Mouse (Mus musculus): ENCODE measurements around the gene Lrrc3. TPM values are rescaled to one million over a fixed set of nuclear protein-coding genes. Genes with fewer than 3 reads are reported as not detected.
"Not testable (repeated sequence)": the region's sequence is repeated elsewhere in the genome, so short reads cannot be mapped to it uniquely, and the experiment has no call there.

Gene Lrrc3
- 0.77 and 0.93 TPM in 2 replicates for polyA plus RNA-seq (2012; rRNA removed)

DNA sequence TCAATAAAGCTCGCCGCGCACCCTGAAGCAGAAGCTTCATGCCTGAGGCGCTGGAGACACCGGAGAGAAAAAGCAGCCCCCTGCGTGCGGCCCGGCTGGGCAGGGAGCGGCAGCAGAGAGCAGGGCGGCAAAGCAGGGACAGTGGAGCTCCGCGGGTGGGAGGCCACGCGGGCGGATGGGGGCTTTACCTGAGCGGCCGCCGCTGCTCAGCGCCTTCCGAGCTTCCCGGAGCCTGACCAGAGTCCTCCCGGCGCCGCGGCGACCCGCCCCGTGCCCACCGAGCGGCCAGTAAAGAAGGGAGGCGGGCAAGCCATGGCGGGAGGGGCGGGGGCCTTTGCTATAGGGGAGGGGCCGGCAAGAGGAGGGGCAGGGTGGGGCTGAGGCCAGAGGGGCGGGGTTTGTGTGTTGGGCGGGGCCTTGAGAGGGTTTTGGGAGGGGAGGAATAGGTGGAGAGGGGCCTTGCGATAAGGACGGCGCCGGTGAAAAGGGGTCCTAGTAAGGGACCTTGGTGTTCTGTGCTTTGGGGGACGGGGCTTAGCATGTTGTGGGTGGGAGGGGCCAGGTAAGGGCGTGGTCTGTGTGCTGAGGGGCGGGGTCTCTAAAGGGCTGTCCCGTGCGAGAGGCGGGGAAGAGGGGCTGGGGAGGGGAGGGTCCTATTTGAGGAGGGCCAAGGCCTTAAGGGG, at the start of gene Lrrc3:
Gene Lrrc3 (minus strand): TSS at position 326 of the 683 bp plus-strand sequence.
- under 1% methylated on average over 44 of the region's 46 CpGs for WGBS
- peak; percentile 37 for DNase-seq
- H3K4me3 ChIP-seq (replicated peaks; ENCODE audit: extremely low read depth, low read depth, low read length): peak within 1 kb of the TSS; percentile 57
- TF ChIP-seq POLR2A (IDR thresholded peaks at IDR 0.05; ENCODE audit: borderline replicate concordance, extremely low read depth, low read depth, low read length) (no peak), CTCF (IDR thresholded peaks at IDR 0.05; ENCODE audit: insufficient read depth, low read length) (no peak)
- H3K4me1 ChIP-seq (ENCODE audit: control insufficient read depth, insufficient read depth, low read length): peaks cover 7% of the 10 kb centered on the region

DNA sequence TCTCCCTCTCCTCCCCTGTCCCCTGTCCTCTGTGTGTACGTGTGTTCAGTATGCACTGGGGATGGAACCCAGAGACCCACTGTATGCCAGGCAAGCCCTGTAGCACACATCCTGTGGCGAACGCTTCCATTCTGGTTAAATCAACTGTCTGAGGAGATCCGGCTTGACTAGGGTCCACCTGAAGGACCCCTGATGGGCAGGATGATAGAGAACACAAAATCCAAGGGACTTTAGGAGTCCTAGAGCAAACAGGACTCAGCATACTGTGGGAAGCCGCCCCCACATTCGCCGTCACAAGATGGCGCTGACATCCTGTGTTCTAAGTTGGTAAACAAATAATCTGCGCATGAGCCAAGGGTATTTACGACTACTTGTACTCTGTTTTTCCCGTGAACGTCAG, 48.1 kb upstream of the Lrrc3 start:
- not testable (repeated sequence) for H3K4me1 ChIP-seq (ENCODE audit: control insufficient read depth, insufficient read depth, low read length); DNase-seq; H3K4me3 ChIP-seq (replicated peaks; ENCODE audit: extremely low read depth, low read depth, low read length)
- WGBS: 90% methylated on average over 10 of the region's 12 CpGs

- Histone ChIP-seq H3K4me3 (replicated peaks; ENCODE audit: extremely low read depth, low read depth, low read length) (no peak overlapping the region), H3K4me1 (ENCODE audit: control insufficient read depth, insufficient read depth, low read length) (no peaks in the 10 kb centered on the region)
- TF ChIP-seq POLR2A (IDR thresholded peaks at IDR 0.05; ENCODE audit: borderline replicate concordance, extremely low read depth, low read depth, low read length): no peak
- TF ChIP-seq CTCF (IDR thresholded peaks at IDR 0.05; ENCODE audit: insufficient read depth, low read length): no peak
- DNase-seq: no peak
- WGBS: 65% methylated on average over 2 of the region's 2 CpGs
Observed at GRCm38 (mm10) chr10:77939685-77940084, 37.3 kb upstream of the Lrrc3 start.

DNA sequence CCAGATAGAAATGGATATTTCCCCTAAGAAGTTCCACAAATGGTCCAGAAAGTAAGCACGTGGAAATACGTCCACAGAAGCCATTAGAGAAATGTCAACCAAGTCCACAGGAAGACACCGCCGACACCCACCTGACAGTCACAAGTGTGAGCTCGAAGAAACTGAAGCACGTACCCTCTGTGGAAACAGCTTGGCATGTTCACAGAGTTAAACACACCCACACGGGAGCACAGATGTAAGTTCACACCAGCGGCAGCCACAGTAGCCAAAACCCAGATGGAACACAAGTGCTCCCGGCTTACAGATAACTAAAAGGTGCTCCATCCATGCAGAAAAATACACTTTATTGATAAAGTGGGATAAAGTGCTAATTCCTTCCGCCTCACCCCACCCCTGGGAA, 25.0 kb upstream of the Lrrc3 start:
- no peak for DNase-seq
- Histone ChIP-seq H3K4me1 (ENCODE audit: control insufficient read depth, insufficient read depth, low read length) (no peaks in the 10 kb centered on the region), H3K4me3 (replicated peaks; ENCODE audit: extremely low read depth, low read depth, low read length) (no peak overlapping the region)
- TF ChIP-seq CTCF (IDR thresholded peaks at IDR 0.05; ENCODE audit: insufficient read depth, low read length): no peak
- no peak for TF ChIP-seq POLR2A (IDR thresholded peaks at IDR 0.05; ENCODE audit: borderline replicate concordance, extremely low read depth, low read depth, low read length)
- whole genome bisulfite sequencing: 61% methylated on average over 10 of the region's 10 CpGs

DNA sequence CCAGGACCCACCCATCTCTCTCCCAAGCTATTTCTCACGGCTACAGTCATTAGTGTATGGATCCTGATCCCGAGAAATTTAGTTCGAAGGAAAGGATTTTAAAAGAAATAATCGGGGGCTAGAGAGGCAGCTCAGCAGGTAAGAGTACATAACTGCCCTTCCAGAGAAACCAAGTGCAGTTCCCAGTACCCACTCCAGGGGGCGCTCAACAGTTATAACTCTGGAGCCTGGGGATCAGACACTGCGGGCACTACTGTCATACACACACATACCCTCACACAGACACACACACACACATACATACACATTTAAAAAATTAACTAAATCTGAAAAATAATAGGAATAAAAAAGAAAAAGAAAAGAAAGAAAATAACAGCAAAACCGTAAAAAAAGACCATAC, 23.8 kb upstream of the Lrrc3 start:
- H3K4me1 ChIP-seq (ENCODE audit: control insufficient read depth, insufficient read depth, low read length): no peaks in the 10 kb centered on the region
- WGBS: 30% methylated on average over 7 of the region's 7 CpGs
- TF ChIP-seq POLR2A (IDR thresholded peaks at IDR 0.05; ENCODE audit: borderline replicate concordance, extremely low read depth, low read depth, low read length): no peak
- peak; percentile 51 for TF ChIP-seq CTCF (IDR thresholded peaks at IDR 0.05; ENCODE audit: insufficient read depth, low read length)
- peak; percentile 53 for DNase-seq
- no peak overlapping the region for H3K4me3 ChIP-seq (replicated peaks; ENCODE audit: extremely low read depth, low read depth, low read length)

- no peak for DNase-seq
- Histone ChIP-seq H3K4me1 (ENCODE audit: control insufficient read depth, insufficient read depth, low read length) (no peaks in the 10 kb centered on the region), H3K4me3 (replicated peaks; ENCODE audit: extremely low read depth, low read depth, low read length) (no peak overlapping the region)
- TF ChIP-seq POLR2A (IDR thresholded peaks at IDR 0.05; ENCODE audit: borderline replicate concordance, extremely low read depth, low read depth, low read length): no peak
- TF ChIP-seq CTCF (IDR thresholded peaks at IDR 0.05; ENCODE audit: insufficient read depth, low read length): no peak
- 53% methylated on average over 4 of the region's 4 CpGs for WGBS
Observed at GRCm38 (mm10) chr10:77922681-77923080, 20.3 kb upstream of the Lrrc3 start.

DNA sequence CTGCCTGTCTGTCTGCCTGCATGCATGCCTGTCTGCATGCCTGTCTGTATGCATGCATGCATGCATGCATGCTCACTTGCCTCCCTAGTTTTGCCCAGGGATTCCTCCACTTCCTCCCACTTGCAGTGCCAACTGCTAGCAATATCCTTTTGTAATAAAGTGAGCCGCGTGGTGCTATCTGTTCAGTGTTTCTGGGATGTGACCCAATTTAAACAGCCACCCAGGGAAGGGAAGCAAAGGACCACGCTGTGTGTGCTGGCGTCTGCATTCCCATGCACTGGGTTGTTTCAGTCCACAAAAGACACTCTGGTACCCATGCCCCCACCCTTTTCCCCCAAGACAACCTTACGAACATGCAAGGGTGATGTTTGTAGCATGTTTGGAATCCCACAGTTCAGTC, 18.7 kb upstream of the Lrrc3 start:
- H3K4me1 ChIP-seq (ENCODE audit: control insufficient read depth, insufficient read depth, low read length): no peaks in the 10 kb centered on the region
- no peak overlapping the region for H3K4me3 ChIP-seq (replicated peaks; ENCODE audit: extremely low read depth, low read depth, low read length)
- TF ChIP-seq POLR2A (IDR thresholded peaks at IDR 0.05; ENCODE audit: borderline replicate concordance, extremely low read depth, low read depth, low read length) (no peak), CTCF (IDR thresholded peaks at IDR 0.05; ENCODE audit: insufficient read depth, low read length) (no peak)
- DNase-seq: no peak
- WGBS: 49% methylated on average over 5 of the region's 5 CpGs

DNA sequence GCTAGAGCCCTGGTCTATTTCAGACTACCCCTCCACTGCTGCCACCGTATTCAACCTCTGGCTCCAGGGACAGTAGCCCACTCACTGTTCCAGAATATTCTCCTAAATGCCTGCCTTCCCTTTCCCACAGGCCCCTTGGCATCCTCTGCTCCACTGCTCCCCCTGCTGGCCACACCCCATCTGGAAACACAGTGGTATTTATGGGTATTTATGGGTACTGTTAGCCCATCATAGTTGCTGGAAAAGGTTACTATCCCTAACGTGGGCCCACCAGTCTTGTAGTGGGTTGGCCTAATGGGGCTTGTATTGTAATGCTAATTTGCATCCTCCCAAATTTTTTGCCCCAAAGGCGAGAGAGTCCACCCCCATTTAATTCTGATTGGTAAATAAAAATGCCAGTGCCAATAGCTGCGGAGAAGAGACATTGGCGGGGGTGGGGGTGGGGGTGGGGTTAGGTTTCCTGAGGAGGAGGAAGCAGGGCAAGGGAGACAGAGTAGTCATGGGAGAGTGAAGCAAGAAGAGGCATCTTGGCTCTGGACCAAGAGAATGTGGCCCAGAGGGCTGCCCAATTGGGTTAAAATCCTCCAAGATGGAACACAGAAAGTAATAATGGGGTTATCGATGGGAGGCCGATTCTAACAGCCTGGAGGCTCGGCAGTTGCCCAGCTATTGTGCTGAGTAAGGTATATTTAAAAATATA, 14.4 kb upstream of the Lrrc3 start:
- 60% methylated on average over 8 of the region's 8 CpGs for WGBS
- H3K4me1 ChIP-seq (ENCODE audit: control insufficient read depth, insufficient read depth, low read length): no peaks in the 10 kb centered on the region
- TF ChIP-seq POLR2A (IDR thresholded peaks at IDR 0.05; ENCODE audit: borderline replicate concordance, extremely low read depth, low read depth, low read length) (no peak), CTCF (IDR thresholded peaks at IDR 0.05; ENCODE audit: insufficient read depth, low read length) (peak; percentile 80)
- peak; percentile 73 for DNase-seq
- no peak overlapping the region for H3K4me3 ChIP-seq (replicated peaks; ENCODE audit: extremely low read depth, low read depth, low read length)

GRCm38 (mm10) chr10:77913292-77913691, 11.0 kb upstream of the Lrrc3 start:
- no peak overlapping the region for H3K4me3 ChIP-seq (replicated peaks; ENCODE audit: extremely low read depth, low read depth, low read length)
- 69% methylated on average over 4 of the region's 4 CpGs for WGBS
- DNase-seq: no peak
- no peaks in the 10 kb centered on the region for H3K4me1 ChIP-seq (ENCODE audit: control insufficient read depth, insufficient read depth, low read length)
- TF ChIP-seq CTCF (IDR thresholded peaks at IDR 0.05; ENCODE audit: insufficient read depth, low read length) (no peak), POLR2A (IDR thresholded peaks at IDR 0.05; ENCODE audit: borderline replicate concordance, extremely low read depth, low read depth, low read length) (no peak)

DNA sequence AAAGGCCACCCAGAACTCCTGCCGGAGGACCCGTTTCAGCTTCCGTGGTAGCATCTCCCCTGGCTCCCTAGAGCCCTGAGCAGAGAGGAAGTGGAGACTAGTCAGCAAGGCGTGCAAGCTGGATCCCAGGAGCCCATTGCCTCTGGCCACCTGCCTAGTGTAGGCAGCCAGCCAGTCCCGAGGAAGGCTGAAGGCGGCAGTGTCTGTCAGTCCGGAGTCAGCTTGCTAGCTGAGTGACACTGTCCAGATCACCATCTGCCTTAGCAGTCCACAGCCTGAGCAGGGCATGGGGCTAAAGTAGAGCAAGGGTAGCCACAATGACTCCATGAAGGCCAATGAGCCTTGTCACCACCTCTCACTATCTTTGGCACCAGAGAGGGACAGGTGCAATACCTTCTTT, 10.3 kb upstream of the Lrrc3 start:
- 48% methylated on average over 7 of the region's 7 CpGs for WGBS
- no peak for TF ChIP-seq POLR2A (IDR thresholded peaks at IDR 0.05; ENCODE audit: borderline replicate concordance, extremely low read depth, low read depth, low read length)
- TF ChIP-seq CTCF (IDR thresholded peaks at IDR 0.05; ENCODE audit: insufficient read depth, low read length): no peak
- H3K4me3 ChIP-seq (replicated peaks; ENCODE audit: extremely low read depth, low read depth, low read length): no peak overlapping the region
- no peak for DNase-seq
- H3K4me1 ChIP-seq (ENCODE audit: control insufficient read depth, insufficient read depth, low read length): no peaks in the 10 kb centered on the region
